Mouse (Mus musculus): ENCODE results near the gene Hivep3.

- TF ChIP-seq CTCF (IDR thresholded peaks at IDR 0.05; ENCODE audit: low read depth) (no peak), EP300 (optimal IDR thresholded peaks at IDR 0.05) (no peak)
These were observed 204.3 kb downstream of the Hivep3 start for GRCm38 (mm10) chr4:119937876-119938275.
